Mouse (Mus musculus): Measurements from ENCODE around the gene Prkch.

DNA sequence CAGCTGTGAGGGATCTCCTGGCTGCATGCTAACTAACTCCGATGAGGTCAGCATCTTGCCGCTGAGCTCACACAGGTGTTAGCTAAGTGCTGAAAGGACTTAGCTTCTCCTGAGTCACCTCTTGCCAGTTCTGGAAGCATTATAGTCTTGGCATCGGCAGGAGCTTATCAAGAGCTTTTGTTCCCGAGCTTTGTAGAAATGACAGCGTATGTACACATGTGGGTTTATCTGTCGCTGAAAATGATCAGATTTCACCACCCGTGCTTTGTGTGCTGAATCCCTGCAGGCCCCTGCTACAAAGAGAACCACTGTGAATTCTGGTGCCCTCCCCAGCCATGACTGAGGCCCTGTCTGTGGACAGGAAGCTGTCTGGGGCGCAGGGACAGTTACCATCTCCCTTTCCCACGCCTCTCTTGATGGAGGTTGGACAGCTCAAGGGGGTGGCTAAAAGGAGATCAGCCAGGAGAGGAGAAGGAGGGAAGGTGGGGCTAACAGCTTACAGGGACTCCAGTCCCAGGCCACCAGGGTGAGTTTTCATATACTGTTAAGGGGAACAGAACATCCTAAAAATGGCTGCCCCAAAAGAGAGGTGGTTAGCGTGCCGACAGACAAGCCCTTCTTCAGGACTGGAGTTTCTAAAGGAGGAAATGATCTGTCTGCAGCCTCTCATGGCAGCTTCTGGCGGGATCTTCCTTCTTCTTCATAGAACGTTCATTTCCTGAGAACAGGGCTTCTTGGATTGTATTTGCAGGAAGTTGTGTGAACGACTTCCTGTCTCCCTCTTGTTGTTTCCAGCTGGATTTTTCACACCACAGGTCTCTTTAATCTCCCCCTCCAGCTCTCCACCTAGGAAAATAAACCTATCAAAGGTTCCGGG, 180.3 kb downstream of the Prkch start:
- TF ChIP-seq CTCF (IDR thresholded peaks at IDR 0.05; ENCODE audit: low read depth, low read length) (no peak), POLR2A (IDR thresholded peaks at IDR 0.05; ENCODE audit: borderline replicate concordance, low read depth, low read length) (no peak)
